Mouse (Mus musculus) bone marrow macrophage, adult 2 months (primary cell): ENCODE data around the gene Baiap2.

Experiments used
- CTCF ChIP-seq: IDR thresholded peaks from 2 replicates; pipeline ENCODE4 v1.5.1; 2012; ENCODE audit warnings: low read depth, mild to moderate bottlenecking, low read length, moderate library complexity
- POLR2A ChIP-seq: IDR thresholded peaks from 2 replicates; pipeline ENCODE4 v1.6.1; 2012; ENCODE audit warnings: mild to moderate bottlenecking, low read depth, low read length, borderline replicate concordance

DNA sequence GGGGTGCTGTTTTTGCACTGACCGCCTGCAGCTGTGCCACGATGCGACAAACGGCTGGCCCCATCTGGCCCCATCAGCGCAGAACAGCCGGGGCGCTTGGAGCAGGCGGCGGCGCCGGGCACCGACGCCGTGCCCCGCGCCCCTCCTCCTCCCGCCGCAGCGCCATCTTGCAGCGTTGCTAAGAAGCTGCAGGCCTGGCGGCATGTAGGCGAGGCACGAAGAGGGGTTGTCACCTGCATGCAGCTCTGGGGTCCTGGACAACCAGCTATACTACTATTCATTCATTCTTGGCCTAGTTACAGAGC lies 105.6 kb downstream of the Baiap2 start:
- TF ChIP-seq CTCF: no peak
- TF ChIP-seq POLR2A: no peak
